Mouse (Mus musculus) gastrocnemius, adult 8-10 months (tissue): Measurements from ENCODE around the gene H6pd. TPM values are rescaled to one million over a fixed set of nuclear protein-coding genes. Genes with fewer than 3 reads are reported as not detected.
"Not testable (repeated sequence)": the region's sequence is repeated elsewhere in the genome, so short reads cannot be mapped to it uniquely, and the experiment has no call there.

Source experiments
- DNase-seq, 2 experiments: peaks; one replicate each; pipeline ENCODE4 v3.0.0; 2022; ENCODE audit warnings: low spot score in 2 of 2
- total RNA-seq, 4 experiments: library from RNA; stranded (reverse); gene quantifications; 2 replicates each; pipeline ENCODE4 v1.2.4; 2022

Gene H6pd
- 10 to 100 TPM; 47.5 to 82.4 (median 65.4) TPM for total RNA-seq

DNA sequence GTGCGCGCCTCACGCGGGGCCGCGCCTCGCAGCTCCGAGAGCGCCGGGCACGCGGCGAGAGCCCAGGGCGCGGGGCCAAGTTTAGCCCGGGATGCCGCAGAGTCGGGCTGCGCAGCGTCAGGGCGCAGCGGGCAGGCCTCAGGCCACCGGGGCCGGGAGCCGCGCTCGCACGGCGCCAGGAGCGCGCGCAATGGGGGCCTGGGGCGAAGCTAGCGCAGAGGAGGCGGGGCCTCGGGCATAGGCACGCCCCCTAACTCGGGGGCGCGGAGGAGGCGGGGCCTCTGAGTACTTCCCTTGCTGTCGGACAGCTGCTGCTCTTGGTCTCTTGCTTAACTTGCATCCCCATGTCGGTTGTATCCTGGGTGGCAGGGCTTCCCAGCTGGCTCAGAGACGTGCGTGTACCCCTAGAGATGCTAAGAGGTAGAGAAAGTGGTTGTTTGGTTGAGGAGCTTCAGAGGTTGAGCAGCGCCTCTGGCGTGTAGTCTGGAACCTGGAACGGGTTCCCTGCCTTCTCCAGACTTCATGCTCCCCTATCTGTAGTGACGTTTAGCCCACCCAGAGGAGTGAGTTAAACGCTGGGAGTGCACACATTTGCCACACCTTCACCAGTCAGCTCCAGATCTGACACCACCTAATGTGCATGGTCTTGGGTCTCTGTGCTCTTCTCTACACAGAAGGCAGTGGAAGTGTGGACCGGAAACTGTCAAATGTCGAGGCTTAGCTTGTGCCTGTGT lies at the start of gene H6pd:
Gene H6pd, minus strand, starts transcription at position 171 of the 734 bp plus-strand sequence.
- peak; percentile 89 to 92 for DNase-seq

DNA sequence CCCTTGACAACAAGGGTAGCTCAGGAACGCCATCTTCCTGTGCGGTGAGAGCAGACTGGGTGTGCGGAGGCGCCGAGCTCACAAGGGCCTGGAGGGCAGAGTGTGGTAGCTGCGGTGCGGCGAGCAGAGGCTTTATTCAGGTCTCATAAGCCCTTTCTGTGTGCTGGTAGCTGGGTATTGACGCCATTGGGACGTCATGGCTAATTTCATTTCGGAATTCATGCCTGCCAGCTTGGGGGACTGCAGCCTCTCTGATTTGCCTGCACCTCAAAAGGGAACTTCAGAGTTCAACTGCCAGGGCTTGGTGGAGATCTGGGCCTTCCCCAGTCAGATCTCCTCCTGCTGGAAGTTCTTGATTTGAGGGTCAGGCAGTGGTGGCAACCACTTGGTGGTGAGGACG lies 48.9 kb upstream of the H6pd start:
- no peak for DNase-seq

DNA sequence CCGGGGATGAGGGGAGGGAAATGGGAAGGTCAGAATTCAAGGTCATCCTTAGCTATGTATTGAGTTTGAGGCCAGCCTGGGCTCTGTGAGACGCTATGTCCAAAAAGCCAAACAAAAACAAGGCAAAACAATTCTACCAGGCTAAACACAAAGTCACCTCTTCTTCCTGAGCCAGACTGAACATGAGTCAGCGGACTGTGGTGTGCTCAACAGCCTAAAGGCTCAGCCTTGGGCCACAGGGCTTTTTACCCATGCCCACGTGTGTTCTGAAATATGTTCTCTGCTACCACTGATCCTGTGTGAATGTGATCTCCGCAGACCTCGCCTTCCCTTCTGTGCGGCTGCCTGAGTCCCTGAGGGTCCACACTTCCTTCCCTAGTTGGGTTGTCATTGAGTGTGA lies 47.3 kb upstream of the H6pd start:
- DNase-seq: no peak

DNA sequence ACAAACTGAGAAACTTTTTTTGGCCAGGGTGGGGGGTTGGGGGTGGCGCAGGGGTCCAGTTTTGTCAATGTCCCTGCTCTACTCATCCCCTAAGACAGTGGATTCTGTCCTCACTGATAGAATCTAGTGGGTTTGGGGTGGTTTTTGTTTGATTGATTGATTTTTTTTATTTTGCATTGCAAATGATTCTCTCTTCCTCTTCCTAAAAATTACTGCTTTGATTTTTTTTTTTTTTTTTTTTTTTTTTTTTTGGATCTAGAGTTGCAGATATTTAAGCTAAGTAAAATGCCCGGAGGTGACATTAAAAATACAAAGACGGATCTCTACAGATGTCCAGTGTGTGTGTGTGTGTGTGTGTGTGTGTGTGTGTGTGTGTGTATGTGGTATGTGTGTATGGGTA lies 43.6 kb upstream of the H6pd start:
- no peak for DNase-seq

DNA sequence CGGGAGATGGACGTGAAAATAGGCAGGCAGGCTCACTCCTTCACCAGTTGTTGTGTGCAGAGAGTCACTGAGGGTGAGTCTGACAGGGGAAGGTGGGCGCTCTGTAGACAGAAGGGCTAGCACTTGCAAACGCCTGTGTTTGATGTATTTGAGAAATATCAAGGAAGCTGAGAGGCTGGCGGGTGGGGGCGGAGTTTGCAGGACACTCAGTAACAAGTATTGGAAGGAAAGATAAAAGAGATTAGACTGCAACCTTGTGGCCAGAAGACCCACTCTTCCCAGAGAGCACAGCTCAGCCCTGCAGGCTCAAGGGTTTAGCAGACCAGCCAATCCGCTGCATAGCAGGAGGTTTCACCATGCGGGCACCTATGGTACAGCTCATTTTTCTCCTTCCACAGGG lies 42.7 kb upstream of the H6pd start:
- DNase-seq: no peak

DNA sequence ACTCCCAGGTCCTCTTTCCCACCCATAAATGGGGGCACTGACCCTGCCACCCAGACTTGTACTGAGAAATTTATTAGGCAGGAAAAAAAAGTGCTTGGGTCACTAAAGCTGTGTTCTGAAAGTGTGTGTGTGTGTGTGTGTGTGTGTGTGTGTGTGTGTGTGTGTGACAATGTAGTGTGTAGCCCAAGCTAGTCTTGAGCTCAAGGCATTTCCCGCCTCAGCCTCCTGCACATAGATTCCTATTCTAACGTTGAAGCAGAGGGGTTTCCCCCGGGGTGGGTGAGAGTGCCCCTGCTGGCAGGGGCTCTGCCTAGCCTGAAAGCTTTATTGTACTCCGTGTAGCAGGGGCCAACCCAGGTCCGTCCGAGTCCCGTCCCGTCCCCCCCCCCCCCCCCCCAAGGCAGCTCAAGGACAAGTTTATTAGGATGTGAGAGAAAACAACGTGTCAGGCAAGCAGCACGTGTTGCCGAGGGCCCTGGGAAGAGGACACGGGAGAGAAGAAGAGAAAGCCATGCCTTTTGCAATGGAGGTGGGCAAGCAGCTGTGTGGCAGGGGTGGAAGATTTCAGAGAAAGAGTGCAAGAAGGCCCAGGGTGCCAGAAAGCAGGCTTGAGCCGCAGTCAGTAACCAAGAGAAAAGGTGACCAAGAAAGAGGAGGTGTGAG lies 40.9 kb upstream of the H6pd start:
- no peak for DNase-seq

DNA sequence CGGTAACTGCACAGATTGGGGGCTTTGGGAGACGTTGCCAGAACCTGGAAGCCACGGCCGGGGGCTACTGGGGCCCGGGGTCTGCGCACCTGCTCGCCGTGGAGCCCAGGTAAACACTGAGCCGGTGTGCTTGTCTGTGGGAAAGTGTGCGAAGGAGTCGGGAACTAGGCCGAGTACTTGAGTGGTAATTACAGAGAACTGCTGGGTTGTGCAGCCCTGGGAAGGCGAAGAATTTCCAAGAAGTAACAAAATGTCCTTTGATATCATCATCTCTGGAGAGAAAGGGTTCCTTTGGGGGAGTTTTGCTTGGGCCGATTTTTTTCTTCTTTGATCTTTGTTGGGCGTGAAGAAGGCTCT lies 40.3 kb upstream of the H6pd start:
- DNase-seq: no peak

DNA sequence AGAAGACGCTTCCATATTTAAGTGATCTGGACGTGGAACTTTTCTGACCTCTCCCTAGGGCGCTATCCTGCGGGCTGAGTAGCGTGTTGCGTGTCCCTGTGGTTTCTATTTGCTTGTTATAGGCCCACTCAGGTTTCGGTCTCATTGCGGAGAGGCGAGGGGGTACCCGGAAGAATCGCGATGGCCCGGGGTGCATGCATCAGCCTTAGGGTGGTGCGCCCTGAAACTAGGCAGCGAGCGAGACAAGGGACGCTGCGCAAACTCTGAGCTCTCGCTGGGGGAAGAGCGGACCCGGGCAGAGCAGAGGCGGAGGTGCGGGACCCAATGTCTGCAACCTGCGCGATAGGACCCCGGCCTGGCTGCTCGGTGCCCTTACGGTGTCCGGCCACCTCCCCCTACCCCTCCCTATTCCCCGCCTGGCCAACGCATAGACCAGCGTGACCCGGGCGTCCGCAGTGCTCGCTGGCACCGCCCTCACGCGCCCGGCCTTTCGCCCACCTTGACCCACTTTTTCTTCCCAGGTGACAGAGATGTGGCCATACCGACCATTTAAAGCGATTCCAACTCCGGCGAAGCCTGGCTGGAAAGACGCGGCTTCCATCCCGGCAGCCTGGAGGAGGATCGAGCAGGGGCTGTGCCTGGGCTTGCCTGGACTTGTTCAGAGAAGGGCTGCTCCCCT lies 39.8 kb upstream of the H6pd start:
- DNase-seq: no peak

DNA sequence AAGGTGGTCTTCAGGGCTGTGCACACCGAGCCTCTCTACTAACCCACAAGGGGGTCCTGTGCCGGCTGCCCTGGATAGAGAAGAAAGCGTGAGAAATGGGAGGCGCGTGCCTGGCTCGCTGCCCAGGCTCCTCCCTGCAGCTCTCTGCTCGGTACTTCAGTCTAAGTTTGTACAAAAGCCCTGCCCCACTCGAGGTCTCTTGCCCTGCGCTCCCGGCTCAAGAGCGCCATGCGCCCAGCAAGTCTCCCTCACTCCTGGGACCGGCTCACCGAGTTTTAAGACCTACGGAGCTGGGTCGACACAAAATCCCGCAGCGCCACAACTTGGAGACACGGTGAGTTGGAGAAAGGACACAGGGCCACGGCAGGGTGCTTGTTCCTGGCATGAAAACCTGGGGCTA lies 39.2 kb upstream of the H6pd start:
- peak in 1 of 2 experiments; percentile 39 for DNase-seq

DNA sequence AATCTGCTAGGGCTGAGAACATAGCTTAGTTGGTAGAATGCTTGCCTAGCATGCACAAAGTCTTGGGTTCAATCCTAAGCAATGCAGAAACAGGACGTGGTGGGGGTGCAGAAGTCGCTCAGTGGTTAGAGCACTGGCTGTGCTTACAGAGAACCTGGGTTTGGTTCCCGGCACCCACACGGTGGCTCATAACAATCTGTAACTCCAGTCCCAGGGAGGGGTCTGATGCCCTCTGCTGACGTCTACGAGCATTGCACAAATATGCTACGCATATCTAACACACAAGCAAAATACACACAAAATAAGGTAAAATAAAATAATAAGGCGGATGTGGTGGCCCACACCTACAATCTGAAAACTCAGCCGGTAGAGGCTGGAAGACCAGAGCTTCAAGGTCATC lies 34.8 kb upstream of the H6pd start:
- no peak for DNase-seq

DNA sequence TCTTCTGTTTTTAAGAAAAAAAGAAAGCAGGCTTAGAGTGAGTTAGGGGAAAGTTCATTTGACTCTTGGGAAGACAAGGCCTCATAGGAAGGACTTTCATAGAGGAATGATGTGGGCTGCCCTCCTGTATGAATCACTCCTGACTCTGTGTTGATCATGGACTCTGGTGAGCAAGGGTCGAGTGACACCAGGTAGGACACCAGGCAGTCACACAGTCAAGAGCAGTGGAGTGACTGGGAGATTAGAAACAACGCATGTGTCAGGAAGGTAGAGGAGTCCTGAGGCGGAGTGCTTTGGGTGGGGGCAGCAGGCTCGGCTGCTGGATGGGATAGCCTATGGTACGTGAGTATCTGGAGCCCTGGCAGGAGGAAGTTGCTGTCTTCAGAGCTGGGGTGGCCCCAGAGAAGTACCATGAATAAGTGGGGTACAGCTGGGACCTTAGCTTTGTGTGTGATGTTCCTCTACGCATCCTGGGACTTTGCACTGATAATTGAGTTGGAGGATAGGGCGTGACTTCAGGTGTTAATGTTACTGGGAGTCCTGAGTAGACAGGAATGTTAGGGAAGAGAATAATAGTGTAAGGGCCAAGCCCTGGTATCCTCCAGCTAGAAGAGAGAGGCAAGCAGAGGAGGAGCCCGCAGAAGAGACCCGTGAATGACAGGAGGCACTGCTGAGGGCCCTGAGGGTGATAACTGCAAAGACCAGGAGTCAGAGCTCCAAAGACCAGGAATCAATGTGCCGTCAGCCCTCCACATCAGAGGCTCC lies 32.7 kb upstream of the H6pd start:
- DNase-seq: no peak

DNA sequence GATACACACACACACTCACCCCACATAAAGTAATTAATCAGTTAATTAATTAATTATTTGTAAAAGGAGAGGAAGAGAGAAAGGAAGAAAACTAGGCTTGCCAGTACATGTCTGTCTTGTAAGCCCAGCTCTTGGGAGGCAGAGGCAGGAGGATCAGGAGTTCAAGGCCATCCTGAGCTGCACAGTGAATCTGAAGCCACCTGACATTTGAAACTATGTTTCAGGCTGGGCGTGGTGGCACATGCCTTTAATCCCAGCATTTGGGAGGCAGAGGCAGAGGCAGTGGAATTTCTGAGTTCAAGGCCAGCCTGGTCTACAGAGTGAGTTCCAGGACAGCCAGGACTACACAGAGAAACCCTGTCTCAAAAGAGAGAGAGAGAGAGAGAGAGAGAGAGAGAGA lies 32.0 kb upstream of the H6pd start:
- not testable (repeated sequence) for DNase-seq

DNA sequence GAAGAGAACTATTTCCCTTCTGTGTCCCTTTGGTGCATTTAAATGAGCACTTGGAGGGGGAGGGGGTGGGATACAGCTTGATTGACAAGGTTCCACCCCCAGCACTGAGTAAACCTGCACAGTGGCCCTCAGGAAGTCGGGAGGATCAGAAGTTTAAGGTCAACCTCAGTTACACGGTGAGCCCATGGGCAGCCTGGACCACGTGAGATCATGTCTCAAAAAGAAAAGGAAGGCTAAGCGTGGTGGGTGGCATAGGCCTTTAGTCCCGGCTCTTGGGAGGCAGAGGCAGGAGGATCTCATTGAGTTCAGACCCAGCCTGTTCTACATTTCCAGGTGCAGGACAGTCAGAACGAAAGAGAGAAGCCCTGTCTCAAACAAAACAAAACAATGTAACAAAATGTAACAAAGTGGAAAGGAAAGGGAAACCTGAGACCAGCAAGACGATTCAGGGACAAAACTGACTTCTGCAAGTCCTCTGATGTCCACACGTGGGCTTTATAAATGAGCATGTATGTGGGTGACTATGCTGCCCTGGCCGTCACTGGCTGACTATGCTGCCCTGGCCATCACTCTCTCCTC lies 31.3 kb upstream of the H6pd start:
- DNase-seq: no peak

DNA sequence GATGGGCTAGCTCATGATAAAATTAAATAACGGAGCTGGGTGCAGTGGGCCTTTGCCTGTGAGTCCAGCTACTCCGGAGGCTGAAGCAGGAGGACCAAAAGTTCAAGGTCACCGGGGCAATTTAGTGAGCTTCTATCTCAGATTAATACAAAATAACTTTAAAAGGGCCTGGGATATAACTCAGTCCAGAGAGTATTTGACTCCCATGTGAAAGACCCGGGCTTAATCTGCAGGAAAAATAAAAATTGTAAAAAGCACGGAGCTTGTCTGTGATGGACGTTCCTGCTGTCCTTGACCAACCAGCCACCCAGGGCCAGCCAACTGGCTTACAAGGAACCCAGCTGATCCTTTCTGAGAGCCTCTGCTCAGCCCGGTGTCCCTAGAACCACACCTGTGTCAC lies 29.7 kb upstream of the H6pd start:
- DNase-seq: no peak

DNA sequence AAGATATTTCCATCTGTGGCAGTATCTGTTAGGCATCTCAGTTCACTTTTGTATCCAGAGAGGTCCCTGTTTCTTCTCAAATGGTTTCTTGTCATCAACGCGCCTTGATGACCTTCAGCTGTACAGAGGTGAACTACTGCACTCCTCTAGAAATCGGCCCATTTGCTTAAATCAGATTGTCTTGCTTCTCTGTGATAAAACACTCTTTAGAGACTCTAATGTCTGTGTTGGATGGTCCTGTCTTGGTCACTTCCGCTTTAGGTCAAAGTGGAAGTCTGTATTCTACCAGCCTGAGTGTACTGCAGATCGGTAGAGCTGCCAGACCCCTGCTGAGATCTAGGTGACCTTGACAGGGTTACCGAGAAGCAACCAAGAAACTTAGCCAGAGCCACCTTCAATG lies 27.3 kb upstream of the H6pd start:
- no peak for DNase-seq

DNA sequence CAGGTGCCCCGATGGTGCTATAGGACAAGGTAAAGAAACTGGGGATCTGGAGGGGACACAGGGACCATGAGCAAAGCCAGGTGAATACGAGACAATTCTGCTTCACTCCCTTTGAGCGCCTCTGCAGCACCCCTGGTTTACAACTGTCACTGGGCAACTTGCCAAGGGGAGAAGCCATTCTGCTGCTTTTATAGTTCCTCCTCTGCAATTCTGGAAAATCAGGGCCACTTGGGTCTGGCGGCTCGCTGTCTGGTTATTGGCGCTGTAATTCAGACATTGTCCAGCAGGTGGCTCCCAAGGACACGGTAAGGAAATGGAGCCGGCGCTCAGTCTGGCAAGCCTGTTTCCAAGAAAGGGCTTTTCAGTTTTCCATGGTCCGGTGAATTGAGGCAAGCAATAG lies 26.5 kb upstream of the H6pd start:
- DNase-seq: peak; percentile 75 to 77

DNA sequence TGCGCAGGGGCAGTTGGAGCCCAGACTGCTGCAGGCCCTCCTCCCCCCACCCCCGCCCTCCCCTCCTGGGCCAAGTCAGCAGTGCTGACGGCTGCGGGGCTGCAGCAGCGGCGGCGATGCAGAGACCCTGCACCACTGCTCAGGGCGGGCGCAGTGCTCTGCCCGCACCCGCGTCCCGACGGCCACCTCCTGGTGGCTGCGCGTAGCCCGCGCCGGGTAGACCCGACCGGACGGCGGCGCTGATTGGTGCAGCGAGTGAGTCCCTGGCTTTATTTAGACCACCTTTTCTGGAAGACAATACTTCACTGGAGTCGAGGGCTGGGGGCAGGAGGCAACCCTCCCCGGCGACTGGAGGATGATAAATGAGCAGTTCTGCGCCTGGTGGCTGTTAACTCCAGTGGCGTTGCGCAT lies 24.4 kb upstream of the H6pd start:
- peak in 1 of 2 experiments; percentile 23 for DNase-seq

DNA sequence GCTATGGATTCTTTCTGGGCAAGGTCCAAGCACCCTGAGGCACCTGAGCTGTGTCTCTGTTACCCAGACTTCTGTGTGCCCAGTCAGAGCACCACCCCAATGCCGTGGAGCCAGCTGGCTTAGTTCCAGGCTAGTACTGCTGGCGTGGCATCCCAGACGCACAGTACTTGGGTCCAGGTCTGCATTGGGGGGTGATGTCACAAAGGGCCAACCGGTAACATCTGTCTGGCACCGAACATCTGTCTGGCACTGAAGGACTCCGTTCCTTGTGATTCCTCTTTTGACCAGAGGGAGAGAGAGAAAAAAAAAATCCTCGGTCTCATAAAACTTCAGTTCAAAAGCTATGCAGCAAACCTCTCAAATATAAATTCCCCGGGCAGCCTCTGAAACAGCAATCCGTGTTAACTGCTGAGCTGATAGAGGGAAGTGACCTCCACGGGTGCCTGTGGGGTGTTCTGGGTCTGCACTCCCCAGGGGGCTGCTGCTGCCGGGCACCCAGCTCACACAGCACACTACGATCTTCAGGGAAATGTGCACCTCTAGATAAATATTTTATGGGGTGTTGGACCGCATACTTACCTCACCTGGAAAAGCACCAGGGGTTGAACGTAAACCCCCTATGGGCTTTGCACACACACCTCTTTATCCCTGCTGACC lies 22.5 kb upstream of the H6pd start:
- peak in 1 of 2 experiments; percentile 38 for DNase-seq

DNA sequence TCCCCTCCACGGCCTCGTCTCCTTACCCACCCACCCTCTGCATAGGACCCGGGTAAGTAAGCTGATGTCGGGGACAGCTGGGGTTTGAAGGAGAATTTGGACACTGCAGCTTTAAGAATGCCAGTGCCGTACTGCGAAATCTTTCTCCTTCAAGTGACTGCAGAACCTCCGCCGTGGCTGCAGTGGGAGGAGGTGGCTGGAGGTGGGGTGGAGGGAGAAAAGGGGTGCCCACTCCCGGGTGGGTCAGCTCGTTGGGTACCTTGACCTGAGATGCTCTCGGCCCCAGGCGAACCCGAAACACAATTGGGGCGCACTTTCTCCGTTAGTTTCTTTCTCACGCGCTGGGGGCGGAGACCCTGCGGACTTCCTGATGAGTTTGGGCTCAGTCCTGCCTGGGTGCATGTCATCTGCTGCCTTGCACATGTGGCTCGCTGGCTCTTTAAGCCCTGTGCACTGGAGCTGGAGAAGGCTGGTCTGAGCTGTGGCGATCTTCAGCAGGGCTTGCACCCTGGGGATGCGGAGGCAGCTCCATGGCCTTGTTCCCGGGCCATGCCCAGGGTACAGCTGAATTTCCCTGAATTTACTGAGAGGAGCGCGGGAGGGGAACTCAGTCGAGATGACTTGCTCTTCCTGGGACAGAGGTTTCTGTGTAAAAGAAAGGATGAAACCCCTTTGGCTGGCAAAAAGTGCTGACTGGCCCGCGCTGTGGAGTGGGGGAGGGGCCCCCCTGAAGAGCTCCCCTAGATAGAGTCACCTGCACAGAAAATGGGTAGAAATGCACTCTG lies 21.8 kb upstream of the H6pd start:
- no peak for DNase-seq

DNA sequence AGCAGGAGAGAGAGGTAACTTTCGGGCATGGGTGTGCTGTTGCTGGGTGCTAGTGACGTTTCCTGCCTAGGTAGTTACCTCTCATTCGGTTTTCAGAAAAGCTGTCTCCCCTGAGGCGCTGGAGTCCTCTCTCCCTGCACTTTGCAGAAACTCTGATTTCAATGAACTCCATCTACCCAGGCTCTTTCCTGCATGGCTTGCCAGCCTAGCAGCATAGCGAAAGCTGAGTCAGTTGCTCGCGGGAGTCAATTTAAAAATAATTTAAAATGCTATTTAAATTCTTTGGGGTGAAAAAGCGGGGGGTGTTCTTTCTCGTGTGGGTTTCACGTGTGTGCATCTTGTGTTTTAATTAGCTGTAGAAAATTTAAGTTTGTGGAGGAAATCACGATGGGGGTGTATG lies 21.1 kb upstream of the H6pd start:
- DNase-seq: no peak
